Mouse (Mus musculus) adrenal gland, adult 2 months (tissue): Measurements from ENCODE around the gene Opn1sw. TPM values are rescaled to one million over a fixed set of nuclear protein-coding genes. Genes with fewer than 3 reads are reported as not detected.
A peak's percentile ranks its signal among the peaks of the same experiment; 100 is the strongest.

ENCODE experiments used
- DNase-seq: peaks from one replicate; pipeline ENCODE4 v3.0.0; 2021
- long read RNA-seq: library from polyadenylated mRNA; stranded (forward); transcript quantifications from one replicate; pipeline ENCODE4 v2.0.0, GENCODE M21; 2021
- polyA plus RNA-seq: library from polyadenylated mRNA; depleted of rRNA; stranded (reverse); fragments of >200 nt; gene quantifications from 2 replicates; pipeline ENCODE4 v1.2.3, GENCODE M21; 2012; rRNA removed
- total RNA-seq, 2 experiments: library from RNA; stranded (reverse); gene quantifications; 2 replicates each; pipeline ENCODE4 v1.2.3; 2021

Opn1sw gene
- total RNA-seq (not detected), polyA plus RNA-seq (not detected in 2 replicates)
- long read RNA-seq = 0 reads

GRCm38 (mm10) chr6:29388052-29388518, at the start of gene Opn1sw:
TSS of gene Opn1sw (minus strand) at chr6:29388468.
- DNase-seq = no peak

- peak; percentile 25 for DNase-seq
These were observed 48.2 kb upstream of the Opn1sw start for GRCm38 (mm10) chr6:29436461-29436934.

GRCm38 (mm10) chr6:29435940-29436451, 47.7 kb upstream of the Opn1sw start:
- no peak for DNase-seq

GRCm38 (mm10) chr6:29434911-29435691, 46.8 kb upstream of the Opn1sw start:
- DNase-seq = no peak

GRCm38 (mm10) chr6:29433804-29434795, 45.8 kb upstream of the Opn1sw start:
- no peak for DNase-seq

GRCm38 (mm10) chr6:29433038-29433803, 45.0 kb upstream of the Opn1sw start, which contains the start of gene Flnc:
TSS of gene Flnc (plus strand) at chr6:29433256.
- peak; percentile 36 for DNase-seq

GRCm38 (mm10) chr6:29432676-29433037, 44.4 kb upstream of the Opn1sw start:
- DNase-seq = no peak

GRCm38 (mm10) chr6:29432156-29432555, 43.9 kb upstream of the Opn1sw start:
- no peak for DNase-seq

GRCm38 (mm10) chr6:29431473-29431872, 43.2 kb upstream of the Opn1sw start:
- no peak for DNase-seq

- no peak for DNase-seq
These were observed 42.6 kb upstream of the Opn1sw start for GRCm38 (mm10) chr6:29430681-29431420.

GRCm38 (mm10) chr6:29428171-29428570, 39.9 kb upstream of the Opn1sw start:
- DNase-seq = peak; percentile 55

GRCm38 (mm10) chr6:29426331-29426730, 38.1 kb upstream of the Opn1sw start:
- DNase-seq = no peak

GRCm38 (mm10) chr6:29425118-29425517, 36.9 kb upstream of the Opn1sw start:
- no peak for DNase-seq

GRCm38 (mm10) chr6:29420596-29420995, 32.3 kb upstream of the Opn1sw start:
- no peak for DNase-seq

GRCm38 (mm10) chr6:29415446-29415845, 27.2 kb upstream of the Opn1sw start:
- no peak for DNase-seq

GRCm38 (mm10) chr6:29406412-29406811, 18.1 kb upstream of the Opn1sw start:
- DNase-seq = no peak

- DNase-seq = no peak
These were observed 14.6 kb upstream of the Opn1sw start for GRCm38 (mm10) chr6:29402693-29403342.

- DNase-seq = no peak
These were observed 11.6 kb upstream of the Opn1sw start for GRCm38 (mm10) chr6:29399851-29400250.

GRCm38 (mm10) chr6:29397575-29397974, 9.3 kb upstream of the Opn1sw start:
- DNase-seq = no peak
